Mouse (Mus musculus) liver, embryonic 13.5 days (tissue): ENCODE data around the gene Swap70. TPM values are rescaled to one million over a fixed set of nuclear protein-coding genes. Genes with fewer than 3 reads are reported as not detected.
A peak's percentile ranks its signal among the peaks of the same experiment; 100 is the strongest.
"Not testable (repeated sequence)": the region's sequence is repeated elsewhere in the genome, so short reads cannot be mapped to it uniquely, and the experiment has no call there.

ENCODE experiments used
- ATAC-seq: fragments of 200-750 bp; cut with Nextera tagmentation; 2 replicates; pipeline ENCODE4 v1.8.0; 2017; ENCODE audit warnings: low read depth, mild to moderate bottlenecking, moderate number of reproducible peaks, moderate library complexity
- DNase-seq: peaks from one replicate; pipeline ENCODE4 v3.0.0; 2022
- H3K27ac ChIP-seq: fragments of 300-500 bp; sonication (generic); 2 replicates; pipeline ENCODE4 v1.5.1; 2015; ENCODE audit warnings: moderate library complexity, mild to moderate bottlenecking, inconsistent platforms
- H3K27me3 ChIP-seq: fragments of 300-500 bp; sonication (generic); 2 replicates; pipeline ENCODE4 v1.6.1; 2015; ENCODE audit warnings: mild to moderate bottlenecking, inconsistent platforms
- H3K36me3 ChIP-seq: fragments of 300-500 bp; sonication (generic); 2 replicates; pipeline ENCODE4 v1.6.1; 2015; ENCODE audit warnings: mild to moderate bottlenecking, inconsistent platforms
- H3K4me1 ChIP-seq: fragments of 300-500 bp; sonication (generic); replicated peaks from 2 replicates; pipeline ENCODE4 v1.6.1; 2015; ENCODE audit warnings: inconsistent platforms
- H3K4me2 ChIP-seq: fragments of 300-500 bp; sonication (generic); 2 replicates; pipeline ENCODE4 v1.6.1; 2015; ENCODE audit warnings: inconsistent platforms, mild to moderate bottlenecking, moderate library complexity
- H3K4me3 ChIP-seq: fragments of 300-500 bp; sonication (generic); replicated peaks from 2 replicates; pipeline ENCODE4 v1.5.1; 2015; ENCODE audit warnings: mild to moderate bottlenecking, inconsistent platforms
- H3K9ac ChIP-seq: fragments of 300-500 bp; sonication (generic); 2 replicates; pipeline ENCODE4 v1.6.1; 2015; ENCODE audit warnings: mild to moderate bottlenecking, inconsistent platforms
- H3K9me3 ChIP-seq: fragments of 300-500 bp; sonication (generic); replicated peaks from 2 replicates; pipeline ENCODE4 v1.6.1; 2016; ENCODE audit warnings: inconsistent platforms
- WGBS: fragments of 180-500 bp; shearing (Covaris S2); methylation state at CpG from one replicate; pipeline ENCODE4 v1.1.7; 2015; ENCODE audit not compliant: insufficient replicate concordance; 5-methylcytosine and 5-hydroxymethylcytosine counted together
- polyA plus RNA-seq: library from polyadenylated mRNA; unstranded; fragments of >200 nt; fragmentation: Nextera tagmentation; extraction: Ambion mirVana; gene quantifications from 2 replicates; pipeline ENCODE4 v1.2.1, GENCODE M21; 2015

The Swap70 gene
- polyA plus RNA-seq, 1 experiment from 2014 or later: 10.2 TPM

DNA sequence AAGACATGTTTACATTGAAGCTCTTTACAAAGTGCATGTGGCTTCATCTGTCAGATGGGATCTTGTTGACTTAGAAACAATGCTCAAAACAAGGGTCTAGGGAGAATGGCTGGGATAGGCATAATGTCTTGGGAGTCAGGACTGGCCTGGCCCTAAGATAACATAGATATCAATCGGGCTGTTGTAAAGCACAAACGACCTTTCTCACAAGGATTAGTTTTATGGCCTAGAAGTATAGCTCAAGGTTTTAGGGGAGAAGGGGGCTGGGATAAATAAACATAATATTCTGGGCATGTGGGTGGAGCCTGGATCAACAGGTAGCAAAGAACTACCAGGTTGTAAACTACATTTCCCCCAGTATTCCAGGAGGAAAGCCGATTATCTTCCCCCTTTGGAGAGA, 10.5 kb upstream of the Swap70 start:
- H3K9me3 ChIP-seq: no peaks in the 10 kb centered on the region
- no peak overlapping the region for H3K4me3 ChIP-seq
- H3K4me1 ChIP-seq: peaks cover 13% of the 10 kb centered on the region
- 47% methylated on average over 3 of the region's 3 CpGs for WGBS
- no peaks in the 10 kb centered on the region for H3K36me3 ChIP-seq
- no peak overlapping the region for H3K9ac ChIP-seq
- ATAC-seq (no peak), DNase-seq (no peak)
- H3K27ac ChIP-seq: no peak overlapping the region
- no peaks in the 10 kb centered on the region for H3K27me3 ChIP-seq
- H3K4me2 ChIP-seq: no peak overlapping the region

DNA sequence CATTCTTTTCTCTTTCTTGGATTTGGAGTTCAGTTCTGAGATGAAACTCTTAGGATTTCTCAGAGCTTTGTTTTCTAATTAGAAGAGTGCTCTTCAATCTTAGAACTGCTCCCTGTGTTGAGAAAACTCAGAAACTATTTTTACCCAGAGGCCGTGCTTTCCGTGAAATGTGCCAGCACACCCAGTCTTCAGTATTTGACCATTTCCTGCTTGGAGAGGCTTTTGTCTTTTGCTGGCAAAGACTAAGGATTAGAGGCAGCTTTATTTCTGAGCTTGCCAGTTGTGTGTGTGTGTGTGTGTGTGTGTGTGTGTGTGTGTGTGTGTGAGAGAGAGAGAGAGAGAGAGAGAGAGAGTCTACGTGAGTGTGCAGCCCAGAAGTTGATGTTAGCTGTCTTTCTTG, 6.6 kb upstream of the Swap70 start:
- peaks cover 2% of the 10 kb centered on the region for H3K4me1 ChIP-seq
- no peaks in the 10 kb centered on the region for H3K27me3 ChIP-seq
- H3K9me3 ChIP-seq: no peaks in the 10 kb centered on the region
- WGBS: 77% methylated on average over 3 of the region's 3 CpGs
- no peak overlapping the region for H3K4me2 ChIP-seq
- no peak overlapping the region for H3K27ac ChIP-seq
- no peak overlapping the region for H3K4me3 ChIP-seq
- no peaks in the 10 kb centered on the region for H3K36me3 ChIP-seq
- DNase-seq: no peak
- ATAC-seq: no peak
- H3K9ac ChIP-seq: no peak overlapping the region

DNA sequence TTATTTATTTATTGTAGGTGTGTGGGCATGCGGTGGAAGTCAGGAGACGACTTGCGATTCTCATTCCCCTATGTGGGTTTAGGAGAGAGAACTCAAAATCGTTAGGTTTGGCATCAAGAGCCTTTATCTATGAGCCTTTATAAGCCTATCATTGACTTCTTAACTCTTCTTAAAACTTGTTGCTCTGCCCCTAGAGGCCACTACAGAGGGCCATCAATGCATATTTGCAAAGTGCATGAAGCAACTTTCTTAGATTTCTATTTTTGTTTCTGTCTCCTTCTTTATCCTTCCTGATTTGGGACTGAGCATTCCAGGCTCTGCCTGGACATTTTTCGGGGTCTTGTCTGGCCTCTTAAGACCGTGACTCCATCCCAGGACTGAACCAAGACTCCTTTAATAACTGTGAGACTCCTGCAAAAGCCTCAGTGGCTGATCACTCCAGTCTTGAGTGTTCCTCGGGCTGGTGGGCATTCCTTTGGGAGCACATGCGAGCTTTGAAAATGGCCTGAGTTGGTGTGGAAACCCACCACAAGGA, 393 bp upstream of the Swap70 start:
- H3K4me2 ChIP-seq: peak overlapping the region; percentile 83
- H3K9ac ChIP-seq: peak overlapping the region; percentile 91
- ATAC-seq: peak; percentile 42

DNA sequence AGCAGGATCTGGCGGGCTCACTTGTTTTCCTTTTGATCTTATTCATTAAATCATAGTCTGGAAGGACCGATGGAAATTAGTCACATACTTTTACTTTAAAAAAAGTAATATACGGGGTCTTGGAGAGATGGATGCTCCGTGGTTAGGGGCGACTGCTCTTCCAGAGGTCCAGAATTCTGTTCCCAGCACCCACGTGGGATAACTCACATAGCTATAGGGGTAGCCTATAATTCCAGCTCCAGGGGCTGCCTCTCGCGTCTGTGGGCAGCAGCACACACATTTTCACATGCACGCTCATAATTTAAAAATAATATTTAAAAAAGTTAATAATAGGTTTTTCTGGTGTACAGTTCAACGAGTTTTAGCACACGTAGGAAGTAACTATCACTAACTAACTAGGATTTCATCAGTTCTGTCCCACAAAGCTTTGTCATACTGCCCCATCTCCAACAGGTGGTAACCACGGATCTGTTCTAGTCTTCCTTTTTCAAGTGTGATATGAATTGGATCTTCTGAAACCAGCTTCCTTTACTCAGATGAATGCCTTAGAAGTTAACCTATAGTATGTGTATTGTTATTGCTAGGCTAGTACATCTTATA, 1.2 kb downstream of the Swap70 start:
- peaks cover 29% of the 10 kb centered on the region for H3K4me1 ChIP-seq
- H3K9me3 ChIP-seq: no peaks in the 10 kb centered on the region
- no peak for DNase-seq
- peak overlapping the region; percentile 83 for H3K4me2 ChIP-seq
- 5% methylated on average over 12 of the region's 12 CpGs for WGBS
- H3K27ac ChIP-seq: no peak overlapping the region
- H3K9ac ChIP-seq: peak overlapping the region; percentile 91
- H3K27me3 ChIP-seq: no peaks in the 10 kb centered on the region
- ATAC-seq: no peak
- no peaks in the 10 kb centered on the region for H3K36me3 ChIP-seq
- H3K4me3 ChIP-seq: peak overlapping the region; percentile 85

More for the DNA sequence above, 393 bp upstream of the Swap70 start:
- Histone ChIP-seq H3K9me3 (no peaks in the 10 kb centered on the region), H3K27me3 (no peaks in the 10 kb centered on the region), H3K36me3 (no peaks in the 10 kb centered on the region), H3K27ac (peak overlapping the region; percentile 35; the same call in 1 of the 2 replicates), H3K4me3 (peak overlapping the region; percentile 85), H3K4me1 (peaks cover 29% of the 10 kb centered on the region)
- no peak for DNase-seq
- WGBS: 19% methylated on average over 8 of the region's 8 CpGs

DNA sequence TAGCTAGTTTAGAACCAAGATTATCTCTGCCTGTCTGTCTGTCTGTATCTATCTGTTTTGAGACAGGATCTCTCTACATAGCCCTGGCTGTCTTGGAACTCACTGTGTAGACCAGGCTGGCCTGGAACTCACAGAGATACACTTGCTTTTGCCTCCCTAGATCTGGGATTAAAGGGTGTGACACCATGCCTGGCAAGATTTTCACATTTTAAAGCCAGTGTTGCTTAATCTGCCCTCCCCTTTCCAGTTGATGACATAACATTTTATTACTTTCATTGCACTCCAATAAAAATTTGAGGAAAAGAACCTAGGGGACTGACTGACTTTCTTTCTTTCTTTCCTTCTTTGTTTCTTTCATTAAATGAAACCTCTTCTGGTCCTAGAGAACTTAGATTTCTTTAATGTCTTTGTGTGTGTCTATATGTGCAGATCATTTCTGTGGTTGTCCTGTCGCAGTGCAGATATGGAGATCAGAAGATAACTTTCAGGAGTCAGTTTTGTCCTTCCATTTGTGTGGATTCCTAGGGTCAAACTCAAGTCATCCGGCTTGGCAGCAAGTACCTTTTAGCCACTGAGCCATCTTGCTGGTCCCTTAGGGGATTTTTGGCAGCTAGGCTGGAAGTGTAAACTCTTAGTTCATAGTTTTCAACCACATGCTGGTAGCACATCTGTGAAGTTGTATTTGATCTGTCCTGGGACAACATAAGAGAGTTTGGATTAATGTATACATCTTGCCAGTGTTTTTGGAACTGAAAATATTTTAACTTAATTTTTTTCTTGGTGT, 2.4 kb downstream of the Swap70 start:
- DNase-seq (no peak), ATAC-seq (no peak)
- peaks cover 29% of the 10 kb centered on the region for H3K4me1 ChIP-seq
- H3K36me3 ChIP-seq: no peaks in the 10 kb centered on the region
- 51% methylated on average over 2 of the region's 2 CpGs for WGBS
- no peak overlapping the region for H3K27ac ChIP-seq
- no peaks in the 10 kb centered on the region for H3K27me3 ChIP-seq
- H3K9me3 ChIP-seq: no peaks in the 10 kb centered on the region
- H3K9ac ChIP-seq: 0 out of 2 replicates have a peak overlapping the region, but pooled peaks have one; percentile 6
- H3K4me3 ChIP-seq: no peak overlapping the region; the same call in 1 of the 2 replicates
- peak overlapping the region; percentile 27; the same call in 1 of the 2 replicates for H3K4me2 ChIP-seq

DNA sequence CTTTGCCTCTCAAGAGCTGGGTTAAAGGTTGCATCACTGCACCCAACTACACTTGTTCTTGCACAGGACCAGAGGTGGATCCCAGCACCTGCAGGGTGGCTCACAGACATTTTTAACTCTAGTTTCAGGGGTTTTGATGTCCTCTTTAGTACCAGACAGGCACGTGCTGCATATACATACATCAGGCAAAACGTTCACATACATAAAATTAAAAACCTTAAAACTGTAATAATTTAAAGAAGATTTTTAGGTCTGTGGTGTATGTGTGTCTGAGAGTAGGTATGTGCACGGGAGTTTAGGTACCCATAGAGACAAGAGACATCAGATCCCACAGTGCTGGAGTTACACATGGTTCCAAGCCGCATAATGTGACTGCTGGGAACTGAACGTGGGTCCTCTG, 5.0 kb downstream of the Swap70 start:
- H3K4me2 ChIP-seq: no peak overlapping the region
- no peak overlapping the region for H3K9ac ChIP-seq
- H3K4me1 ChIP-seq: peaks cover 29% of the 10 kb centered on the region
- WGBS: 73% methylated on average over 5 of the region's 5 CpGs
- no peak overlapping the region for H3K4me3 ChIP-seq
- H3K9me3 ChIP-seq: no peaks in the 10 kb centered on the region
- DNase-seq (no peak), ATAC-seq (no peak)
- no peaks in the 10 kb centered on the region for H3K36me3 ChIP-seq
- H3K27ac ChIP-seq: no peak overlapping the region
- no peaks in the 10 kb centered on the region for H3K27me3 ChIP-seq

DNA sequence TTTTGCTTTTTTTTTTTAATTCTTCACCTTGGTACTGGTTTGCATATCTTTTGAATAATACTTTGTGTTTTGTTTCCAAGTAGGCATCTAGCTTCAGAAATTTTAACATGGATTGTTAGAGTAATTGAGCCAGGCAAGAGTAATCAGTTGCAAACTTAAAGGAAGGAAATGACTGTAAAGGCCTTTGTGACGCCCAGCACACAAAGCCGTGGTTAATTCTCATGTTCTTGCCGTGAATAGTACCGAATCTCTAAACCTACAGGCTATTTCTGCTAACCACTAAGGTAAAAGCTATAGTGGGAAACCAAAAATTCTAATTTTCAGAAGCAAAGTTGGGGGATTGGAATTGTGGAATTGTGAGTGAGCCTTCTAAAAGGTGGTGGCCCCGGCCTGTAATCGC, 8.5 kb downstream of the Swap70 start:
- Histone ChIP-seq H3K27me3 (no peaks in the 10 kb centered on the region), H3K27ac (no peak overlapping the region), H3K4me2 (no peak overlapping the region), H3K9ac (no peak overlapping the region), H3K4me3 (no peak overlapping the region), H3K9me3 (no peaks in the 10 kb centered on the region), H3K36me3 (no peaks in the 10 kb centered on the region), H3K4me1 (peaks cover 6% of the 10 kb centered on the region; the same call in 1 of the 2 replicates)
- 43% methylated on average over 6 of the region's 6 CpGs for WGBS
- ATAC-seq (no peak), DNase-seq (no peak)

DNA sequence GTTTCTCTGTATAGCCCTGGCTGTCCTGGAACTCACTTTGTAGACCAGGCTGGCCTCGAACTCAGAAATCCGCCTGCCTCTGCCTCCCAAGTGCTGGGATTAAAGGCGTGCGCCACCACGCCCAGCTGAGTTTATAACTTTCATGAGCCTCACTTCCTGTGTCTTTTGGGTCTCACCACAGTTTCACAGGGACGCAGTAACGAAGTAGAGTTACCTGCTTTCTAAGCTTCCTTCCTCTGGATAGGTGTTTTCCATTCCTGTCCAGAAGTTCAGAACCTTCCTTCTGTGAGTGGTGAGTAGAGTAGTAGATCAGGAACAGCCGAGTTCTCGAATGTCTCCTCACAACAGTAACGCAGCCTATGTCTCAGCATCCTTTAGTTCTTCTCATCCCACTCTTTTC, 9.6 kb downstream of the Swap70 start:
- ATAC-seq, H3K27ac ChIP-seq, H3K4me3 ChIP-seq, H3K4me2 ChIP-seq, H3K9ac ChIP-seq, H3K36me3 ChIP-seq, DNase-seq, H3K27me3 ChIP-seq, H3K9me3 ChIP-seq: not testable (repeated sequence)
- H3K4me1 ChIP-seq: peaks cover 12% of the 10 kb centered on the region
- WGBS: 90% methylated on average over 10 of the region's 10 CpGs

DNA sequence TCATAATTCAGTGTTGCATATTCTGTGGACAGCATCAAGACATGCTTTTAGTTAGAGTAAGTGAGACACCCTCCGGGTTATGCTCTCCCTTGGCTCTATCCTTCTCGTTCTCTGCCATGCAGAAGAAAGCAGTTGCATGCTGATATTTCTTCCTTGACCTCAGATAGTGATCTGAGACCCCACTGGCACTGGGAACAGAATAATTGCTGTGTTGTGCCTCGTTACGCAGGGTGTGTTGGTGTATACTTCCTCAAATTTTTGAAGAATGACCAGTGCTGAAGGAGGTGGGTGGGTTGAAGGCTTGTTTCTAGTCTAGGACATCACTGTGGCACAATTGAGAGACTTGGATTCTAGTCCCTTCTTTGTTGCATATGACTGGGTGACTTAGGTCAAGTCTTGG, 14.6 kb downstream of the Swap70 start:
- Histone ChIP-seq H3K27ac (no peak overlapping the region), H3K4me2 (no peak overlapping the region), H3K36me3 (no peaks in the 10 kb centered on the region), H3K27me3 (no peaks in the 10 kb centered on the region), H3K4me1 (peaks cover 18% of the 10 kb centered on the region), H3K4me3 (no peak overlapping the region), H3K9ac (no peak overlapping the region), H3K9me3 (no peaks in the 10 kb centered on the region)
- DNase-seq: no peak
- ATAC-seq: no peak
- WGBS: 35% methylated on average over 4 of the region's 4 CpGs

DNA sequence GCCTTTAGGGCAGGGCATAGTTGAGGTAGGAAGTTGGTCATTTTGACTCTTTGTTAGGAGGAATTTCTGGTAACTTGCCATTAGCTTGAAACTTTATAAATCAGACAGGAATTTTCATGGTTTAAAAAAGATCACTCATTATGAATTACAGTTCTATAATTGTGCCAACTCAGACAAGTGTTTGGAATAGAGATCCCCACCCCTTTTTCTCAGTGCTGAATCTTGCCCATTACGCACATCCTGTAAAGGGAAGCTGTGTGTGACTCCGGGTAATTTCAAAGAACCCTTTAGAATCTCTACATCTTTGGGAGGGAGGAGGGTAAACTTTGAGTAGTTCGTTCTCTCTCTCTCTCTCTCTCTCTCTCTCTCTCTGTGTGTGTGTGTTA, 15.9 kb downstream of the Swap70 start:
- DNase-seq: no peak
- Histone ChIP-seq H3K9ac (no peak overlapping the region), H3K9me3 (no peaks in the 10 kb centered on the region), H3K36me3 (no peaks in the 10 kb centered on the region), H3K27me3 (no peaks in the 10 kb centered on the region), H3K27ac (no peak overlapping the region), H3K4me1 (peaks cover 18% of the 10 kb centered on the region), H3K4me2 (no peak overlapping the region), H3K4me3 (no peak overlapping the region)
- ATAC-seq: no peak
- 30% methylated on average over 3 of the region's 3 CpGs for WGBS

DNA sequence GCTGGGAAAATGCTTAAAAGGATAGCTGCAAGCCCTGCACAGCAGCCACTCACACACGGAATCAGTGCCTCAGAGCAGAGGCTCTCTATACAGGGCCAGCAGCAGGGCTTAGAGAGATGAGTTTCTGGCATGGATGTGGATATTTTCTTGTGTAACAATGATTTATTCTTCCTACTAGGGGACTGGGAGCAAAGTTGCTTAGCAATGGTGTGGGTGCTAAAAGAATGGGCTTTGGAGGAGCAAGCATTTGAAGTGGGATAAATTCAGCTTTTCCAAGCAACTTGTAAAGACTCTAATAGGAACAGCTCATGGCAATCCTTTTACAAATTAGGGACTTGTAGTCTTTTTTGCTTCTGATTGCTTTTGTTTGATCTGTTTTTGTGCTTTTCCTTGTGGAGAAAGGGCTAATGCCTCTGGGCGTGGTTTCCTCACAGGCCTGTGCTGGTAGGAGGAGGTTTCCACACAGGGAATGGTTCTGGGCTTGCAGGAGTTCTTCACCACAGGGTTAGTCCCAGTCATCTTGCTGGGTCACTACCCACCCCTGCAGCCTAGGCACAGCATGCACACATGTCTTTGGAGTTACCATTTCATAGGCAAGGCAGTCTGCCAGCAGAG, 16.4 kb downstream of the Swap70 start:
- Histone ChIP-seq H3K4me3 (no peak overlapping the region), H3K4me1 (peaks cover 18% of the 10 kb centered on the region), H3K36me3 (no peaks in the 10 kb centered on the region), H3K4me2 (no peak overlapping the region), H3K9me3 (no peaks in the 10 kb centered on the region), H3K27ac (no peak overlapping the region), H3K27me3 (no peaks in the 10 kb centered on the region), H3K9ac (no peak overlapping the region)
- no peak for DNase-seq
- 58% methylated on average over 2 of the region's 2 CpGs for WGBS
- no peak for ATAC-seq
